Mouse (Mus musculus) urinary bladder, postnatal 14 days (tissue): ENCODE measurements around the gene Rmi2.
A peak's percentile ranks its signal among the peaks of the same experiment; 100 is the strongest.
"Not testable (repeated sequence)": the region's sequence is repeated elsewhere in the genome, so short reads cannot be mapped to it uniquely, and the experiment has no call there.

Source experiments
- DNase-seq: peaks from one replicate; pipeline ENCODE4 v3.0.0; 2021; ENCODE audit warnings: low spot score

Rmi2 gene

GRCm38 (mm10) chr16:10827269-10827668, 7.6 kb upstream of the Rmi2 start:
- no peak for DNase-seq

- DNase-seq, result no peak
Measured at GRCm38 (mm10) chr16:10827766-10828460, 6.9 kb upstream of the Rmi2 start.

DNA sequence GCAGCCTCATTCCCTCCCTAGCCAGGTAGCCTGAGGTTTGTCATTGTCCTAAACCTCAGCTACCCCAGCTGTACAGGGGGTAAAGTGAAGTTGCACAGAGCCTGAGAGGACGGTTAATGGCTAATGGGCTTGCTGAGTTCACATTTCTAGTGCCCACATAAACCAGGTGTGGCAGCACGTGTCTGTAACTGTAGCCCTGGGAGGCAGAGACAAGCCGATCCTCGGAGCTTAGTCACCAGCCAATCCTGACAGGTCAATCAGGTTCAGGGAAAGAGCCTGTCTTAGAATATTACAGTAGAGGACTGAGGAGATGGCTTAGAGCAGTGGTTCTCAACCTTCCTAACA, 6.4 kb upstream of the Rmi2 start:
- DNase-seq, result peak; percentile 23

- DNase-seq, result no peak
Measured at GRCm38 (mm10) chr16:10834542-10834910, 333 bp upstream of the Rmi2 start.

DNA sequence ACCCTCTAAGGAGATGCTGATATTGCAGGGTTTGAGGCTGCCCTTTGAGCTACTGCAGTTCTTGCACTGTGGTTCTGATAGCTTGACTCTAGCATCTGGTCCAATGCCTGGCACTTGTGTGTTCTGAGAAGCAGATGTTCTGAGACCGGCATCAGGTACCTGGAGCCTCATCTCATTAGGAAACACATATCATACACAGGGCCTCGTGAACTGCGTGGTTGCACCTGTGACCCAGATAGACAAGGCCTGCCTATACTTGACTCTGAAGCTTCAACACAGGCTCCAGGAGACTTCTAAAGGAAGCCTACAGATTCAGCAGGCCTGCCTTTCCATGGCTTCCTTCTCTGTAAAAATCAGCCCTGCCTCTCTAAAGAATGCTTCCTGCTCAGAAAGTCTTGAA, 1.5 kb downstream of the Rmi2 start:
- no peak for DNase-seq

DNA sequence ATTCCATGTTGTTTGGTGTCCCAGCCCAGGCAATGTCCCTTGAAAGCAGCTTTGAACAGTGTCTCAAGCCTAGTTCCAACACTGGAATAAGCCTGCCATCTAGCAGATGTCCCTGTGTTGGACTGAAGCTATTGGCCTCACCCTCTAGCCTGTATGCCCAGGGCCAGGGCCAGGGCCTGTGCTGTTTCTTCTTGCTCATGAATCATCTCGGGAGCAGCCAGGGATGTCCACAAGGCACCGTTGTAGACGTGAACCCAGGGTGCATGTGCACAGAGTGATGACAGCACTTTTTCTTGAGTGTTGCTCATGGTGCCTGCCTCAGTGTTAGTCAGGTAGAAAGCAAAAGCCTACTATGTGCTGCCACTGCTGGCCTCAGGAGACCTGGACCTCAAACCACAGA, 2.4 kb downstream of the Rmi2 start:
- no peak for DNase-seq

- DNase-seq, result no peak
Measured at GRCm38 (mm10) chr16:10837903-10838302, 3.0 kb downstream of the Rmi2 start.

GRCm38 (mm10) chr16:10838487-10839245, 3.8 kb downstream of the Rmi2 start:
- DNase-seq, result peak; percentile 12

DNA sequence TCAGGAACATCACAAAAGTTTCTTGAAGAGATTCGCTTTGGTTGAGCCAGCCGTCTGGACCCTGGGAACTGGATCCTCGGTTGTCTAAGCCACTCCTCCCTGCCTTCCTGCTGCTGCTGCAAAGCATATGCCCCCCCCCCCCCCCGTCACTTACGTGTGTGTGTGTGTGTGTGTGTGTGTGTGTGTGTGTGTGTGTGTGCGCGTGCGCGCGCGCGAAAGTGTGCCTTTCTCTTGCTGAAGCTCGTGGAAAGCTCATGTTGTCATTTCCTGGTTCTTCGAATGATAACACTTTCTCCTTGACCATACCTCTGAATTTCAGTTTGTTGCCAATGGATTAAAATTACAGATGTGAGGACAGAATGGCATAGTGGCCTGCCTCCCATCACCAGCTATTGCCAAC, 5.2 kb downstream of the Rmi2 start:
- no peak for DNase-seq

- DNase-seq, result no peak
Measured at GRCm38 (mm10) chr16:10842282-10842855, 7.5 kb downstream of the Rmi2 start.

DNA sequence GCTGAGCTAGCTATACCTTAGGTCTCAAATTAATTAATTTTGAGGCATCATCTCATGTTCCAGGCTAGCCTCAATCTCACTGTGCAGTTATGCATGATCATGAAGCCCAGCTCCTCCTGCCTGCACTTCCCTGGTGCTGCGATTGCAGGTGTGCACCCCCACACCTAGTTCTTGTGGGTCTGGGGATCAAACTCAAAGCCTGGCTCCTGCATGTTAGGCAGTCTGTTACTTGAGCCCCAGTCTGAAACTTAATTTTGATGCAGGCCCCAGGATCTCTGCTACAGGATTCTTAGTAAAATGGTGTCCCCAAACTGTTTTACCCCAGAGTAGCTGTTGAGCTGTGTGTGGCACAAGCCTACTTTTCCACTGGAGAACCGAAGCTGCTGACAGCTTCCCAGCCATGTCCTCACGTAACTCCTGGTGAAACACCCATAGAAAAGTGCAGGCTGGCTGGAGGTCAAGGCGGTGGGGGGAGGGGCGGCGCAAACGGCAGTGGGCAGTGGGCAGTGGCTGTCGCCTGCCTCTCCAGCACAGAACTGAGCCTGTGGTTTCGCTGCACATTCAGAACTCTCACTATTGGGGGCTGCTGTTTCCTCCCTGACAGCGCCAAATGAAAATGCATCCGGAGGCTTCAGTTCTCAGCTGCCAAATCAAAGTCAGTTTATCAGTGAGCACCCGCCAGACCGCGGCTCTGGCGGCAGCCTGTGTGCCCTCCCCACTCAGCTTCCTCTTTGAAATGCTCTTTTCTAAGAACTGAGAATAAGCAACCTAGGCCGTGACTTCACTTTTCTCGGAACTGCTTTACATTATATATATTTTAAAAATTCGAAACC, 8.8 kb downstream of the Rmi2 start:
- DNase-seq, result no peak

DNA sequence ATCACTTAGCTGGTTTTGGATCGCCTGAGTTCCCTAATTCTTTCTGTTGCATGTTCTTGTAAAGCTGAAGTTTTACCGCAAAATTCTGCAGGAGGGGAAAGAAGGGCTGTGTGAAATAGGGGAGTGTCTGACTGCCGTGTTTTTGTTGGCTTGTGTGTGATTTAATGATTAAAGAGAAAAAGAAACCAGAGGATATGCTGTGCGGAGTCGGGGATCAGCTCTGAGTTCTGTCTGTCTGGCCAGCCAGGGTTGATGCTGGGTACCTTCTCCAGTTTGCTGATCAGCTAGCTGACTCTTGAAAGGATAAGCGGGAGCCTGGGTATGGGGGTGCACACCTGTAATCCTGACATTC, 9.4 kb downstream of the Rmi2 start:
- DNase-seq, result no peak

GRCm38 (mm10) chr16:10845952-10846351, 11.1 kb downstream of the Rmi2 start:
- no peak for DNase-seq

GRCm38 (mm10) chr16:10846503-10846902, 11.6 kb downstream of the Rmi2 start:
- peak; percentile 77 for DNase-seq

- DNase-seq, result peak; percentile 83
Measured at GRCm38 (mm10) chr16:10849965-10850861, 15.4 kb downstream of the Rmi2 start.

GRCm38 (mm10) chr16:10850905-10851304, 16.0 kb downstream of the Rmi2 start:
- DNase-seq, result no peak

DNA sequence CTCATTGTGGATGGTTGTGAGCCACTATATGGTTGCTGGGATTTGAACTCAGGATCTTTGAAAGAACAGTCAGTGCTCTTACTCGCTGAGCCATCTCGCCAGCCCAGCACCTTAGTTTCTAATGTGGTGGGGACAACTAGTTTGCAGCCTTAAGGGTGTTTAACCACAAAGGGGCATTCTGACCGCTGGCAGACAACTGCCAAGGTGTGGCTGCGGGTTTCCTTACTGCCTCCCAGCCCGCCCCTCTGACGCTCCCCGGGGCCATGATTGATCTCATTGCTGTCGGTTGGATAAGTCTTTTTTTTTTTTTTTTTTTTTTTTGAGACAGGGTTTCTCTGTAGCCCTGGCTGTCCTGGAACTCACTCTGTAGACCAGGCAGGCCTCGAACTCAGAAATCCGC, 17.4 kb downstream of the Rmi2 start:
- not testable (repeated sequence) for DNase-seq

- no peak for DNase-seq
Measured at GRCm38 (mm10) chr16:10859726-10860245, 24.9 kb downstream of the Rmi2 start.

DNA sequence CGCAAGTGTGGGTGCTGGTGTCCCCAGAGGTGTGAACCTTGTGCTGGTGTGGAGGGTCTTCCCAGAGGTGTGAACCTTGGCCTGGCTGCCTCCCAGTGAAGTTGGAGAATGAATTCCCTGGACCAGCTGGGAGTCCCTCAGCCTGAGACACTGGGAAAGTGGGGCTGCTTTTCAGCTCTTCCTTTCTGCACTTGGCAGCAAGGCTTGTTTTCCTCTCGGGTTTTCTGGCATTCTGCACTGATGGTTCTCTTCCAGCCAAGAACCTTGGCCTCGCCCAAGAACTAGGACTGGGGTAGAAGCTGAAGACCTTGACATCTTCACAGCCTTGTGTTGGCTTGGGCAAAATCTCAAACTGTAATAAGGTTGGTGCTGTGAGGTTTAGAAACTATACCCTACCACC, 26.5 kb downstream of the Rmi2 start:
- DNase-seq, result peak; percentile 41

DNA sequence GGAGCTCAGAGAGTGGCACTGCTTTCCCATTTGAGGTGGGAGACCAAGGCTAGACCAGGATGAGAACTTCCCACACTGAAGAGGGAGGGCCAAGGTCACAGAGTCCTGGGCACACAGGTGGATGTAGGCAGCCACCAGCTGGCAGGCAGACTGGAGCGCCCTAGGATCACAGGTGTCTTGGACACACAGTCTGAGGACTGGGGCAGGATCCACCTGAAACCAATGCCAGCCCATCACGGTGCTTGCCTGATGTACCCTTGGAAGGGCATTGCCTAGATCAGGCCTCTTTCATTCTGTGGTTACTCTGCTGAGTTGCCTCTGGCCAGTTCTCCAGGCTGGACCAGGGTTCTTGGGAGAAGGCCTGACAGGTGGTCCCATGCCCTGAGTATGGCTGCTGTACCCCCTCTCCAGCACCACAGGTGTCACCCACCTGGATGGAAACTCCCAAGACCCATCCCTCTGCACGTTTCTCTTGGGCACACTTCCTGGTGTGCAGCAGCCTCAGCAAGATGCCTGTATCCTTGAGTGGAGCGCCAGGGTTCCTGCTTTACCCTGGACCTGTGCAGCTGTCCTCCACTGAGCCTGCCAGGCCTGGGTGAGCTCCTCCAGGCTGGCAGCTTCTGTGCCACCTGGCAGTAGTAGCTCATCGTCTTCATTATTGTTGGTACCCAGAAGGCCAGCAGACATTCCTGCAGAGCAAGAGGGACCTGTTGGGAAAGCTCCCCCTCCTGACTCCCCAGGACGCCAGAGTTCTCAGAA, 30.2 kb downstream of the Rmi2 start:
- DNase-seq, result no peak

DNA sequence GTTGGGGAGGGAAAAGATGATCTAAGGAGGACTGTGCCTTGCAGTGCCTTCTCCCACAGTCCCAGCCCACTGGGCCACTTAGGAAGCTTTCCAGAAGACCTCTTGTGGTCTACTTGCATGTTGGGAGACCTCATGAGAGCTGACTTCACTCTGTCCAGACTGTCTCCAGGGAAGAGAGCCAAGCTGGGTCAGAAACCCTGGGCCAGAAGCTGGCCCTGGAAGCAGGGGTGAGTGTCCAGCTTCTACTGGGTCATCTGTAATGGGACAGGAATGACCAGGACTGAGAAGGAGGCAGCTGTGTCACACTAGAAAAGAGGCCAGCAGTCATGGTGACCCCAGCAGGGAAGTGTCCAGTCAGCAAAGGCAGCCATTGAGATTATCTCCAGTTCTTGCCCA, 30.7 kb downstream of the Rmi2 start:
- no peak for DNase-seq
